Mouse (Mus musculus) neural tube, embryonic 12.5 days (tissue): ENCODE measurements around the gene Tmem266. TPM values are rescaled to one million over a fixed set of nuclear protein-coding genes. Genes with fewer than 3 reads are reported as not detected.

Experiments used
- ATAC-seq: fragments of 200-750 bp; cut with Nextera tagmentation; 2 replicates; pipeline ENCODE4 v1.8.0; 2017; ENCODE audit warnings: low read depth, mild to moderate bottlenecking, moderate TSS enrichment, moderate library complexity; ENCODE audit not compliant: low FRiP score
- H3K27ac ChIP-seq: fragments of 300-500 bp; sonication (generic); 2 replicates; pipeline ENCODE4 v1.5.1; 2016
- H3K27me3 ChIP-seq: fragments of 300-500 bp; sonication (generic); replicated peaks from 2 replicates; pipeline ENCODE4 v1.6.1; 2016; ENCODE audit warnings: mild to moderate bottlenecking
- H3K36me3 ChIP-seq: fragments of 300-500 bp; sonication (generic); 2 replicates; pipeline ENCODE4 v1.6.1; 2016; ENCODE audit warnings: mild to moderate bottlenecking
- H3K4me1 ChIP-seq: fragments of 300-500 bp; sonication (generic); 2 replicates; pipeline ENCODE4 v1.6.1; 2016
- H3K4me2 ChIP-seq: fragments of 300-500 bp; sonication (generic); replicated peaks from 2 replicates; pipeline ENCODE4 v1.6.1; 2016; ENCODE audit warnings: mild to moderate bottlenecking
- H3K4me3 ChIP-seq: fragments of 300-500 bp; sonication (generic); 2 replicates; pipeline ENCODE4 v1.5.1; 2016
- H3K9ac ChIP-seq: fragments of 300-500 bp; sonication (generic); 2 replicates; pipeline ENCODE4 v1.6.1; 2016; ENCODE audit warnings: mild to moderate bottlenecking
- H3K9me3 ChIP-seq: fragments of 300-500 bp; sonication (generic); 2 replicates; pipeline ENCODE4 v1.6.1; 2016; ENCODE audit warnings: mild to moderate bottlenecking
- WGBS: fragments of 180-500 bp; shearing (Covaris S2); methylation state at CpG from one replicate; pipeline ENCODE4 v1.1.7; 2016; 5-methylcytosine and 5-hydroxymethylcytosine counted together
- polyA plus RNA-seq: library from polyadenylated mRNA; unstranded; fragments of >200 nt; fragmentation: Nextera tagmentation; extraction: Ambion mirVana; gene quantifications from 2 replicates; pipeline ENCODE4 v1.2.1, GENCODE M21; 2016

Gene Tmem266
- polyA plus RNA-seq, 1 experiment from 2014 or later = 1.7 TPM

DNA sequence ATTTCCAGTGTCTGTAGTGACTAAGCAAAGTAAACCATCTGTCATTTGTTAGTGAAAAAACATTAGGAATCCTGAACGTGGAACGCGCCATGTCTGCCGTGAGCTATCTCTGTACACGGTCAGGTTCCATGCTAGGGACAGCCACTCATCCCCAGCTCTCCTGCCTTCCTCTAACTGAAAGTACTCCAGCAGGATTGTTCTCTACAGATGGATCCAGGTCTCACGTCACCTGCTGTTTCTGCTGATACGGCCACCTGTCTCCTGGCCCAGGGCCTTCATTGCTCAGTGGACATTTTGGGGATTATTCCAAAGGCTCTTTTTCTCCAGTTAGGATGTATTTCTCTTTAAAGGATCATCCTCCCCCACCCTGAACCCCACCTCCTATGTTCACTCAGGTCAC lies 18.6 kb downstream of the Tmem266 start:
- H3K27ac ChIP-seq = no peak overlapping the region
- no peak overlapping the region for H3K9ac ChIP-seq
- no peaks in the 10 kb centered on the region for H3K36me3 ChIP-seq
- H3K4me3 ChIP-seq = no peak overlapping the region
- no peaks in the 10 kb centered on the region for H3K27me3 ChIP-seq
- ATAC-seq = no peak
- no peaks in the 10 kb centered on the region for H3K4me1 ChIP-seq
- H3K9me3 ChIP-seq = no peaks in the 10 kb centered on the region
- H3K4me2 ChIP-seq = no peak overlapping the region
- WGBS = 92% methylated on average over 7 of the region's 7 CpGs

DNA sequence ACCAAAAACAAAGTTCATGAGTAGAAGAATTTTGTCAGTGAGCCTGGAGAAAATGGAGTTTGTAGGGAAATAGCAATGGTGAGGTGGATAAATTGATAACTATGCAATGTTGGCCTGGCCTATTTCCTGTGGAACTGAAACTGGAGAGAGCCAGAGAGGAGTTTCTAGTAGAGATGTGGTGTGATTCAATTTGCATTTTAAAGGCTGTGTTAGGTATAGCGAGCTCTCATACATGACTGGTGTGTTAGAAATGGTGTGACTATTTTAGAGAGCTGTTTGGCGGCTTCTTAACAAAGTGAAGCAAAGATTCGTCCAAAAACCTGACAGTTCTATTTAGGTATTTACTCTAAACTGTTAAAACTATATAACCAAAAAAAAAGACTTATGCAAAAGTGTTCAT lies 22.0 kb downstream of the Tmem266 start:
- Histone ChIP-seq H3K9me3 (no peaks in the 10 kb centered on the region), H3K4me1 (no peaks in the 10 kb centered on the region), H3K36me3 (no peaks in the 10 kb centered on the region), H3K4me2 (no peak overlapping the region), H3K9ac (no peak overlapping the region), H3K27me3 (no peaks in the 10 kb centered on the region), H3K27ac (no peak overlapping the region), H3K4me3 (no peak overlapping the region)
- 82% methylated on average over 3 of the region's 3 CpGs for WGBS
- no peak for ATAC-seq

DNA sequence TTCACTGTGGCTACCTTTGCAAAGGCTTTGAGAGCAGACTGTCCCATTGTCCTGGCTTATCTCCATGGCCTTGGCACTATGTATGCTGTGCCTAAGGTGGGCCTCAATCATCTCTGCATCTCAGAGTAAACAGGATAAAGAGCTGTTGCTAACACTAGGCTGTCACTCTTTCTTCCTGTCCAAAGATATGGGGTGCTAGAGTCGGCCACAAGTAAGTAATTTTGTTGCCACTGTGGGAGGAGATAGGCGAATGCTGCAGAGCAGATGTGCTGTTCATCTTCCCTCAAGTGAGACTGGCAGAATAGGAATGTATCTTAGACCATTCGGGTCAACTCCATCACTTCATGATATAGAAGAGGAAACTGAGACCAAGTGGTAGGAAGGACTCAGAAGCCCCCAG lies 28.0 kb downstream of the Tmem266 start:
- Histone ChIP-seq H3K4me1 (peaks cover 16% of the 10 kb centered on the region), H3K36me3 (no peaks in the 10 kb centered on the region), H3K4me3 (no peak overlapping the region), H3K9me3 (no peaks in the 10 kb centered on the region), H3K9ac (no peak overlapping the region), H3K27ac (no peak overlapping the region), H3K27me3 (no peaks in the 10 kb centered on the region), H3K4me2 (no peak overlapping the region)
- WGBS = 48% methylated on average over 3 of the region's 3 CpGs
- ATAC-seq = no peak

DNA sequence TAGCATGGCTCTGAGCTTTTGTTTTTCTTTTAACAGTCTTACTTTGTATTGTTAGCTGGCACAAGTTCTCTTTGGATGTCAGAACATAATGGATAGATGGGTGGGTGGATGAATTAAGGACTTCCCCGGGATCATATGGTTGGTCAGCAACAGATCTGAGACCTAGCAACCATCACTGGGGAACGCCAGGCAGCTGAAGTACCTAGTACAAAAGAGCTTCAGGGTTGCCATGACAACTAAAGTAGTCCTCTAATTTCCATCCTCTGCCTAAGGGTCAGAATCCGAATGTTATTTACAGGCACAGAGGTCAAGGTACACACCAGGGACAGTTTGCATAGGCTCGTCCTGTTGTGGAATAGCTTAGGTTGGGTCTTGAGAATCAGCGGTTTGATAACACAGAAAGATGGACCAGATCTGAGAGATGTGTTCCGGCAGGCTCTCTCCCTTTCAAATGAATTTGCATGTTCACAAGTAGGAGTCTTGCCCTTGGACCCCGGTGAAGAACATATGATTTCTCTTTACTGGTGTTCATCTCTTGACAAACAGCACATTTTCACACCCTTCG lies 28.6 kb downstream of the Tmem266 start:
- no peak overlapping the region for H3K9ac ChIP-seq
- H3K9me3 ChIP-seq = no peaks in the 10 kb centered on the region
- no peaks in the 10 kb centered on the region for H3K27me3 ChIP-seq
- 27% methylated on average over 8 of the region's 8 CpGs for WGBS
- H3K36me3 ChIP-seq = no peaks in the 10 kb centered on the region
- H3K4me3 ChIP-seq = no peak overlapping the region
- no peak overlapping the region for H3K4me2 ChIP-seq
- peak; percentile 86 for ATAC-seq
- peaks cover 16% of the 10 kb centered on the region for H3K4me1 ChIP-seq
- no peak overlapping the region for H3K27ac ChIP-seq

GRCm38 (mm10) chr9:55357164-55357563 lies 30.5 kb downstream of the Tmem266 start:
- H3K27ac ChIP-seq = no peak overlapping the region
- WGBS = 89% methylated on average over 1 of the region's 1 CpGs
- H3K9me3 ChIP-seq = no peaks in the 10 kb centered on the region
- no peaks in the 10 kb centered on the region for H3K36me3 ChIP-seq
- ATAC-seq = no peak
- H3K4me1 ChIP-seq = peaks cover 16% of the 10 kb centered on the region
- H3K9ac ChIP-seq = no peak overlapping the region
- no peak overlapping the region for H3K4me2 ChIP-seq
- H3K4me3 ChIP-seq = no peak overlapping the region
- no peaks in the 10 kb centered on the region for H3K27me3 ChIP-seq

DNA sequence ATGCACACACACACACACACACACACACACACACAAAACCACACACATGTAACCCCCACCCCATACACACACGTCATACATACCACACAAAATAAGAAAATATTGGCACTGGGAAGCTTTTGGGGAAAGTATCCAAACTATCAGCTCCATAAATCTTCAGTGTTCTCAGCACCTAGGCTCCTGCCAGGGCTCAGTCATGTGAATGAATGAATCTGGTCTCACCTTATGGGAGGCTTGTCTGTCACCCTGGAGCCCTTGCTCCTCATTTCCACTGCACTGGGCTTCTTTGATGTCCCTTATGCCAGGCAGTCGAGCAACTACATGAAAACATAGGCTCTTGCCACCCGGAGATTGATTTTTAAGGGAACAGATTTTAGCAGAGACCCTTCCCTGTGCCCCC lies 33.7 kb downstream of the Tmem266 start:
- no peak overlapping the region for H3K27ac ChIP-seq
- H3K27me3 ChIP-seq = no peaks in the 10 kb centered on the region
- no peak for ATAC-seq
- H3K9me3 ChIP-seq = no peaks in the 10 kb centered on the region
- H3K4me2 ChIP-seq = no peak overlapping the region
- H3K36me3 ChIP-seq = no peaks in the 10 kb centered on the region
- peaks cover 4% of the 10 kb centered on the region for H3K4me1 ChIP-seq
- no peak overlapping the region for H3K4me3 ChIP-seq
- 84% methylated on average over 3 of the region's 3 CpGs for WGBS
- H3K9ac ChIP-seq = no peak overlapping the region

GRCm38 (mm10) chr9:55360861-55361260 lies 34.1 kb downstream of the Tmem266 start:
- no peaks in the 10 kb centered on the region for H3K36me3 ChIP-seq
- no peak overlapping the region for H3K9ac ChIP-seq
- H3K27ac ChIP-seq = no peak overlapping the region
- no peaks in the 10 kb centered on the region for H3K9me3 ChIP-seq
- no peak overlapping the region for H3K4me3 ChIP-seq
- H3K4me2 ChIP-seq = no peak overlapping the region
- 68% methylated on average over 7 of the region's 7 CpGs for WGBS
- no peak for ATAC-seq
- H3K4me1 ChIP-seq = no peaks in the 10 kb centered on the region
- no peaks in the 10 kb centered on the region for H3K27me3 ChIP-seq

- Histone ChIP-seq H3K4me1 (no peaks in the 10 kb centered on the region), H3K4me2 (no peak overlapping the region), H3K4me3 (no peak overlapping the region), H3K9ac (no peak overlapping the region), H3K27me3 (no peaks in the 10 kb centered on the region), H3K9me3 (no peaks in the 10 kb centered on the region), H3K27ac (no peak overlapping the region), H3K36me3 (no peaks in the 10 kb centered on the region)
- ATAC-seq = no peak
- WGBS = 79% methylated on average over 5 of the region's 5 CpGs
Measured at GRCm38 (mm10) chr9:55361969-55362368, 35.3 kb downstream of the Tmem266 start.

GRCm38 (mm10) chr9:55363707-55364106 lies 37.0 kb downstream of the Tmem266 start:
- Histone ChIP-seq H3K9ac (no peak overlapping the region), H3K36me3 (no peaks in the 10 kb centered on the region), H3K4me1 (no peaks in the 10 kb centered on the region), H3K4me2 (no peak overlapping the region), H3K4me3 (no peak overlapping the region), H3K27me3 (no peaks in the 10 kb centered on the region), H3K9me3 (no peaks in the 10 kb centered on the region), H3K27ac (no peak overlapping the region)
- ATAC-seq = no peak

DNA sequence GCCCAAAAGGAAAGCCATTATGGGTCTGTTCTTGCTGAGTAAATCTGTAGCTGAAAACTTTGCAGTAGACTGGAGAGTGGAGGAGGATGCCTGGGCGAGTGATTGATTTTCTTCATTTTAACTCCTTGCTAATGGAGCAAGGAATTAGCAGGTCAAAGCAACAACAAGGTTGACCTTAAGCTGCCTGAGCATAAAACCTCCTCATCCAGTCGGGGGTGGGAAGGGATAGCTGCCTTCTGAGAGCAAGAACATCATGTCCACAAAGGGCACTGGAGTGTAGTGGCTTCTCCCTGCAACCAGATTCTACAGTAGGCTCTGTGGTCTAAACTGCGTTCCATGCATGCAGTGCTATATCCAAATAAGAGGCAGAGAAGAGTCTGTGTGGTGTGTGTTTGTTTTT lies 41.3 kb downstream of the Tmem266 start:
- no peak overlapping the region for H3K4me2 ChIP-seq
- no peaks in the 10 kb centered on the region for H3K9me3 ChIP-seq
- 55% methylated on average over 3 of the region's 3 CpGs for WGBS
- H3K27ac ChIP-seq = no peak overlapping the region
- no peaks in the 10 kb centered on the region for H3K27me3 ChIP-seq
- no peak overlapping the region for H3K4me3 ChIP-seq
- H3K36me3 ChIP-seq = no peaks in the 10 kb centered on the region
- no peaks in the 10 kb centered on the region for H3K4me1 ChIP-seq
- ATAC-seq = no peak
- H3K9ac ChIP-seq = no peak overlapping the region

- 86% methylated on average over 7 of the region's 7 CpGs for WGBS
- Histone ChIP-seq H3K4me3 (no peak overlapping the region), H3K27ac (no peak overlapping the region), H3K9me3 (no peaks in the 10 kb centered on the region), H3K4me2 (no peak overlapping the region), H3K9ac (no peak overlapping the region), H3K27me3 (no peaks in the 10 kb centered on the region), H3K4me1 (no peaks in the 10 kb centered on the region), H3K36me3 (no peaks in the 10 kb centered on the region)
- ATAC-seq = no peak
Measured at GRCm38 (mm10) chr9:55371908-55372307, 45.2 kb downstream of the Tmem266 start.

DNA sequence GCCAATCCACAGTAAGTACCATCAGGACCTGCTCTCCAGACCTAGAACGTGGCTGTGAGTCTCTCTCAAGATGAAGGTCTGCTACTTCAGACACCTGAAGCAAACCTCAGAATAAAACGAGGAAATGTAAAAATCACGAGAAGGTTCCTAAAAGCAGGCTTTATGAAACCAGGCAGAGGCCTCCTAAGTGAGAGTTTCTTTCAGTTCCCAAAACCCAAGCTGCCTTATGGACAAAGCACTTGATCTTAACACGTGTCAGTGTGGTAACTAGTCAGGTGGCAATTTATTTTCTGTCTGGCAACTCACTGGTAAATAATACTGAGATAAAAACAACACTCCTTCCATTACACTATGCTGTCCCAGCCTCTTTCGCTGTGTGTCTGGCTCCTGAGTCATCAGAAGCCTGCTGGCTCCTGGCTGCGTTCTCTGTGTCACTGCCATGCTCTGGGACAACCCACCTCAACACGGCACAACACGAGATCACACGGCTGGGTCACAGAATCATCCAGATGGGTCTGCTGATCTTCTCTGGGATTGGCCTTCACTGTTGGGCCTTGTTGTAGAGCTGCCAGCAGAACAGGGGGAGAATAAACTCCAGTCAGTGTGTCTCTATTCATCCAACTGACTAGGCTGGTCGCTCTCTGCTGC lies 51.0 kb downstream of the Tmem266 start:
- Histone ChIP-seq H3K27ac (no peak overlapping the region), H3K4me1 (no peaks in the 10 kb centered on the region), H3K36me3 (no peaks in the 10 kb centered on the region), H3K9ac (no peak overlapping the region), H3K27me3 (no peaks in the 10 kb centered on the region), H3K9me3 (no peaks in the 10 kb centered on the region), H3K4me2 (no peak overlapping the region), H3K4me3 (no peak overlapping the region)
- WGBS = 91% methylated on average over 10 of the region's 10 CpGs
- ATAC-seq = no peak

DNA sequence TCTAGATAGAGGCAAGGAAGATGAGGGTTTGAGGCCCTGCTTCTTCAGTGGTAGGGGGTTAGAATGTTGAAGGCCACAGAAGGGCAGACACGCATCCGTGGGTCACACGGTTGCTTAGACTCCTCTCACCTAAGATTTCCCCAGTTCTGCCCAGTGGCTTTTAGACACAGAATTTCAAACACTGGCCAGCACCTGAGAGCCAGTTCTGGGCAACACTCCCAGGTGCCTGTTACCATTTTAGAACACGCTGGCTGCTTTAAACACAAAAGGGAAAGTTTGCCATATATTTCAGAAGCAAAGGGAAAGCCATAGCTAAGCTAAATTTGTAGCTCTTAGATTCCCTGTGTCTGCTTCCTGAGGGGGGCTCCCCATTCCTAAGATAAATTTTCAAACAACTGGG lies 54.7 kb downstream of the Tmem266 start:
- no peaks in the 10 kb centered on the region for H3K9me3 ChIP-seq
- WGBS = 91% methylated on average over 4 of the region's 4 CpGs
- no peak overlapping the region for H3K9ac ChIP-seq
- H3K36me3 ChIP-seq = no peaks in the 10 kb centered on the region
- H3K27ac ChIP-seq = no peak overlapping the region
- H3K4me1 ChIP-seq = no peaks in the 10 kb centered on the region
- no peaks in the 10 kb centered on the region for H3K27me3 ChIP-seq
- no peak for ATAC-seq
- no peak overlapping the region for H3K4me3 ChIP-seq
- no peak overlapping the region for H3K4me2 ChIP-seq
